Mouse (Mus musculus) spleen, adult 2 months (tissue): ENCODE measurements around the gene Gm20721.

Experiments used
- CTCF ChIP-seq: fragments of 200-500 bp; IDR thresholded peaks from 2 replicates; pipeline ENCODE4 v1.5.1; 2011; ENCODE audit warnings: mild to moderate bottlenecking, inconsistent platforms; ENCODE audit not compliant: insufficient read depth, insufficient read length, insufficient replicate concordance; ENCODE audit errors: extremely low read depth
- POLR2A ChIP-seq: fragments of 200-500 bp; IDR thresholded peaks from 2 replicates; pipeline ENCODE4 v1.6.1; 2011; ENCODE audit warnings: low read depth, low read length, inconsistent platforms

- no peak for TF ChIP-seq POLR2A
- TF ChIP-seq CTCF: no peak
These were observed 51.2 kb downstream of the Gm20721 start for GRCm38 (mm10) chr2:174295175-174295899.
